Mouse (Mus musculus) E14TG2a.4 (cell line): ENCODE results near the gene Taf6l.

Experiments used
- CTCF ChIP-seq: conservative IDR thresholded peaks from 2 replicates; pipeline ENCODE4 v1.5.1; 2014; ENCODE audit warnings: low read length
- NANOG ChIP-seq: IDR thresholded peaks from 2 replicates; pipeline ENCODE4 v1.6.1; 2014; ENCODE audit warnings: borderline replicate concordance, low read length, mixed read lengths

DNA sequence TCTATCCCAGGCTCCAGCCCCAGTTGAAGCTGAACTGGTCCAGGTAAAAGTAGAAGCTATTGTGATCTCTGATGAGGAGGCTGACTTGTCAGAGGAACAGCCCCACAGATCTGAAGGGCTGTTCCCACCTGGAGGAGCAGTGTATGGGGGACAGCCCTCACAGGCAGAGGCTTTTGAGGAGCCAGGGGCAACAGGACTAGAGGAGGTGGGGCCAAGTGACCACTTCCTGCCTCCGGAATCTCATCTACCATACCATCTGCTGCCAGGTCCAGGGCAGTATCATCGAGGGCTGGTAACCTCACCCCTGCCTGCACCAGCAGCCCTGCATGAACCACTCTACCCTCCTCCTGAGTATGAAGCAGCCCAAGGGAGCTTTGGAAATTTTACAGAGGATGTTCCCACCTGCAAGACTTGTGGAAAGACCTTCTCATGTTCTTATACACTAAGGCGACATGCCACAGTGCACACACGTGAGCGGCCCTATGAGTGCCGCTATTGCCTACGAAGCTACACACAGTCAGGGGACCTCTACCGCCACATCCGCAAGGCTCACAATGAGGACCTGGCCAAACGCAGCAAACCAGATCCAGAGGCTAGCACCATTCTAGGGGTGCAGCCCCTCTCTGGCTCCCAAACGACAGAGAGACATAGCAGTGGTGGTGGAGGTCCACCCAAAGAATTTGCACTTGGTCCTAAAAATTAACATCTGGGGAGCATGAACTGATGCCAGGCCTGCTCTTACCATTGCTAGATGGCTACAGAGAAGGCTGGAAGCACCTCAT, 17.9 kb upstream of the Taf6l start:
- TF ChIP-seq CTCF (no peak), NANOG (no peak)
